Mouse (Mus musculus) neural tube, embryonic 10.5 days (tissue): Measurements from ENCODE around the gene Fam214b.

Experiments
- DNase-seq: peaks from one replicate; pipeline ENCODE4 v3.0.0-alpha.2; 2017; ENCODE audit warnings: low spot score; ENCODE audit errors: extremely low spot score

Fam214b gene

GRCm38 (mm10) chr4:43010161-43011038 lies 35.6 kb downstream of the Fam214b start, which contains the start of gene Fancg:
Gene Fancg (minus strand): TSS chr4:43010506.
- DNase-seq, result peak; percentile 87

- DNase-seq, result no peak
Observed at GRCm38 (mm10) chr4:43005765-43006164, 40.3 kb downstream of the Fam214b start.

GRCm38 (mm10) chr4:43004951-43005350 lies 41.1 kb downstream of the Fam214b start:
- DNase-seq, result no peak

- DNase-seq, result no peak
Observed at GRCm38 (mm10) chr4:43002756-43003439, 43.1 kb downstream of the Fam214b start.

- no peak for DNase-seq
Observed at GRCm38 (mm10) chr4:43001272-43001671, 44.7 kb downstream of the Fam214b start.

GRCm38 (mm10) chr4:43000141-43000986 lies 45.7 kb downstream of the Fam214b start, which contains the start of gene Vcp:
Gene Vcp (minus strand): TSS chr4:43000507.
- DNase-seq, result peak; percentile 97

- peak; percentile 88 for DNase-seq
Observed at GRCm38 (mm10) chr4:42999451-43000140, 46.4 kb downstream of the Fam214b start.

- no peak for DNase-seq
Observed at GRCm38 (mm10) chr4:42998022-42998421, 48.0 kb downstream of the Fam214b start.

GRCm38 (mm10) chr4:42988296-42988695 lies 57.7 kb downstream of the Fam214b start:
- DNase-seq, result no peak
